Mouse (Mus musculus) G1E (cell line): ENCODE results near the gene Cbx1.

Experiments
- CTCF ChIP-seq: IDR thresholded peaks from 2 replicates; pipeline ENCODE4 v1.5.1; 2012; ENCODE audit warnings: low read depth, low read length, inconsistent platforms, mixed read lengths
- GATA1 ChIP-seq: IDR thresholded peaks from 2 replicates; pipeline ENCODE4 v1.6.1; 2012; ENCODE audit warnings: borderline replicate concordance, low read length, inconsistent platforms, mixed read lengths
- TAL1 ChIP-seq: conservative IDR thresholded peaks from 2 replicates; pipeline ENCODE4 v1.6.1; 2012; ENCODE audit warnings: low read depth, low read length, inconsistent platforms, mixed read lengths

GRCm38 (mm10) chr11:96766555-96766954, 22.4 kb upstream of the Cbx1 start:
- TF ChIP-seq CTCF (no peak), TAL1 (no peak), GATA1 (no peak)
